Mouse (Mus musculus) left cerebral cortex, adult 2 months (tissue): Measurements from ENCODE around the gene Megf9. TPM values are rescaled to one million over a fixed set of nuclear protein-coding genes. Genes with fewer than 3 reads are reported as not detected.

ENCODE experiments used
- DNase-seq, 2 experiments: peaks; one replicate each; pipeline ENCODE4 v3.0.0; 2021 to 2022; ENCODE audit warnings: low spot score in 2 of 2, mixed read lengths in 1 of 2; ENCODE audit errors: extremely low spot score in 1 of 2
- H3K27ac ChIP-seq: fragments of 200-600 bp; 2 replicates; pipeline ENCODE4 v1.8.1; 2022
- H3K4me3 ChIP-seq: fragments of 200-600 bp; 2 replicates; pipeline ENCODE4 v1.8.1; 2022
- CTCF ChIP-seq: fragments of 200-600 bp; IDR thresholded peaks from 2 replicates; pipeline ENCODE4 v1.8.1; 2022; ENCODE audit warnings: antibody characterized with exemption, mild to moderate bottlenecking, moderate library complexity
- intact Hi-C: fragments of 180-260 bp; cut with DNase I; formaldehyde crosslinking; loops from one replicate; pipeline ENCODE4 v1.15.1; 2025
- total RNA-seq, 2 experiments: library from RNA; stranded (reverse); gene quantifications; 2 replicates each; pipeline ENCODE4 v1.2.3; 2021

Megf9 gene
- total RNA-seq, 2 experiments from 2014 or later, result 109 to 115 TPM

DNA sequence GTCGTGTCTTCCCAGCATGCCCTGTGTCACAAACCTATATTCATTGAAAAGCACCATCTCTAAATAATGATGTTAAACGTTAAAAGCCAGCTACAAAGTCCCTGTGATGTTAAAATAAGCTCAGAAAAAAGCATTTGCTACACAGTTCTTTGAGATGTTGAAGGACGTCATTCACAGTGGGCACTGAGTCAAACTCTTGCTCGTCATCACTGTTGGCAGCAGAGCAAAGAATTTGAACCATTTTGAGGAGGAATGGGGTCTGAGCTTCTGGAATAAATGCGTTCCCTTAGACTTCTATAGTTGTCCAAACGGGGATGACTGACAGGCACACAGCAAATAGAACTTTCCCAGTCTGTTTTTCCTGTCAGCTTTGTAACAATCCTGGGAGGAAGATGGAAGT is 5.9 kb upstream of the Megf9 start:
- Histone ChIP-seq H3K27ac (no peak overlapping the region), H3K4me3 (no peak overlapping the region)
- intact Hi-C loops, result no loop called here
- DNase-seq, result no peak
- no peak for TF ChIP-seq CTCF

DNA sequence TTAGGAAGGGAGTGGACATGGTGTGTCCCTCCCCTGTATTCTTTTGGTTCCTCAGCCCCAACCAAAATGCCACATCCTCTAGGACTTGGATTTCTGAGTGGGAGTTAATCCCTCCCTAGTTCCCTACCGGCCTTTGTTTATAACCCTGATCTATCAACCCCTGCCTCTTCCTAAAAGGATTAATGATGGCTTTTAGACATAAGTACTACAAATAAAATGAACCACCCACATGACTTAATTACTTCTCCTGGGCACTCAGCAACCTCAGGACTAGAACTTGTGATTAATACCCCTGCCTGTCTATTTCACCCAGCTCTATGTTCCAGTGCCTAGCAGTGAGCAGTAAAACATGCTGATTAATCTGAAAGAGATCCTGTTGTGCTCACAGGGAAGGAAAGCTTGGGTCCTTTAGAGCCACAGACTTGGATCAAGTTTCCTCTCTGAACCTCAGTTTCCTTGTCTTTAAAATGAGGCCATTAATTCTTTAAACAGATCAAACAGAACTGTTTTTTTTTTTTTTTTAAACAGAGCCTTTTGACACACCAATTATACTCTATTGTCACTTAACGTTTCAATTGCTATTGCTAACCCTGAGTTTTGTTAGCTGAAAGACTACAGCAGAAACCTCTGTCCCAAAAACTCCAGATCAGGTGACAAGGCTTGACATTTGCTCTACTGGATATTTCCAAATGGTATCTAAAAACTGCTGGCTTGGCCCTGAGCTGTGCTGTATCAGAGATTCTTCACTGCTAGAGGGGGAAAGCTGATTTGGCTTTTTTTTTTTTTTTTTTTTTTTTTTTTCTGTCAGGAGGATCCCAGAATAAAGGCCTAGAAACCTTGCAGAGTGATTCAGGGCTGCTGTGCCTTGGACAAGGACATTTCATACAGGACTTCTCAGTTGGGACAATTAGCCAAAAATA is 2.1 kb upstream of the Megf9 start:
- H3K4me3 ChIP-seq, result no peak overlapping the region
- TF ChIP-seq CTCF, result no peak
- intact Hi-C loops, result no loop called here
- no peak overlapping the region for H3K27ac ChIP-seq
- DNase-seq, result no peak

DNA sequence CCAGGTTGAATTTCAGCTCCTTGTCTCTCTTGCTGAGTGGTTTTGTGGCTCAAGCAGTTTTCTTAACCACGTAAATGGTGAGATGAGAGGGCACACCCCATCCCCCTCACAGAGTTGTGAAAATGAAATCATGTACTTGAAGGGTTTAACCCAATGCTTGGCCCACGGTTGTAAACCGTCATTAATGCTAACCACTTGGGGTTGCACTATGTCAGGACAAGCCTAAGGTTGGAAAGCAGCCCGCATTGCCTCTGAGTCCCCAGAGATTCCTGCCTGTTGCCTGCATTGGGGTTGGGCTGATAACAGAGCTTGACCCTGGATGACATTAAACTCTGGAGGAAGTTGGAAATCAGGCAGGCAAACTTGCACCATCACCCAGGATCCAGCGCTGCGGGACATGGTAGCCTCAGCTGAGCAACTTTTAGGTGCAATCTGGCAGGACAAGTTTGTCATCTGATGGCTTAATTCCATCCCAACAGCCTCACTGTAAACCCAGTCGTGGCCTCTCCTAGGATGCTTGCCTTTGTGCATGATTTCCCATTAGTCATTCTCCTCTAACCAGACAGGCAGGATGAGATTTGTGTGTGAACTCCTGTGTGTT is 1.0 kb upstream of the Megf9 start:
- DNase-seq, result peak in 1 of 2 experiments; percentile 17
- TF ChIP-seq CTCF, result no peak
- H3K4me3 ChIP-seq, result peak overlapping the region; percentile 97
- intact Hi-C loops, result loop anchor here (1.0 to 2.0 kb wide), 3 partner anchors 43 to 124 kb away; no protein-coding TSS in a partner anchor
- H3K27ac ChIP-seq, result peak overlapping the region; percentile 98

DNA sequence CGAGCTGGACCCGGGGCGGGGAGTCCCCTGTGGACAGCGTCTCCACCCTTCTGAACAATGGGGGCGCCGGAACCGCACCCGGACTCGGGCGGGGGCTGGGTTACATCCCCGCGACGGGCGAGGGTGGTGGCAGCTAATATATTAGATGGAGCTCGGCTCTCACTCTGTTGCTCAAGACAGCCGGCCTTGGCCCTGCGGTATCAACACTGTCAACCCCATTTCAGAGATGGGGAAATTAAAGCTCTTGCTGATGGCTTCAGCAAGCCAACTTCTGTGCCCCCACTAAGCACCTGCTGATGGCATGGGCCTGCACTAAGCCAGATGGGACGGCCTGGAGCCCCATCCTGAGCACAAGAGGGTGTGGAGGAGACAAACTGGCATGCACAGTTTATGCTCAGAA is 494 bp upstream of the Megf9 start:
- Histone ChIP-seq H3K27ac (peak overlapping the region; percentile 98), H3K4me3 (peak overlapping the region; percentile 97)
- no peak for DNase-seq
- intact Hi-C loops, result loop anchor here (1.0 to 2.0 kb wide), 3 partner anchors 44 to 123 kb away; no protein-coding TSS in a partner anchor
- no peak for TF ChIP-seq CTCF

DNA sequence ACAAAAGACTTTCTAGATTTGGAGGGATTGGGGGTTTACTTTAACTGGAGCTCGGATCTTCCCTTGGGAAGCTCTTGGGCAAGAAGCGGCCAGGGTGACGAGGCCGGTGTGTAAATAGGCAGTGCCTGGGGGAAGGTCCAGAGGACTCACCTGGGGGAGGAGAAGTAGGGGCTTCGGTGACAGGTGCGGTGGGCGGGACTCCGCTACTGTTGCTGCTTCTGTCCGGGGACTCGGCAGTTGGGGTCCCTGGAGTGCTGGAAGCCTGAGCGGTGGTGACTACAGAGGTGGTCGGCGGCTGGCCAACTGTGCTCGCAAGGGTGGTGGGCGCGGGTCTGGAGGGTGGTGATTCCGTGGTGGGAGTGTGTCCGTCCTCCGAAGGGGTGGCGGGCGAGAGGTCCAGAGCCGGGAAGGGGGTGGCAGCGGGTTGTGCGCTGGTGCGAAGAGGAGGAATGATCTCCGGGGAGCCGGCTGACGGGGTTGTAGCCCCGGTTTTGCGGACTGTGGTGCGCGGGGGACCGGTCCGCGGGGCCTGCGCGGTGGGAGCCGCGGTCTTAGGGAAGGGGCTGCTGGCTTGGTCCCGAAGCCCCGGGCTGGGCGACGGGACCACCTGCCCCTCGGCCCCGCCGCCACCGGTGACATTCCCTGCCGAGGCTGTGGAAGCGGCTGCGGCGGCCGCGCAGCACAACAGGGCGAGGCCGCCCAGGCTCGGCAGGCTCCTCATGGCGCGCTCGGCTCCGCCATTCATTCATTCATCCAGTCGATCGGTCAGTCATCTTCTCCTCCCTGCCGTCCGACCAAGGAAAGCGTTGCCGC is 511 bp downstream of the Megf9 start:
- H3K4me3 ChIP-seq, result peak overlapping the region; percentile 97
- intact Hi-C loops, result loop anchor here (2.0 kb wide), 1 partner anchor 83 kb away; no protein-coding TSS in a partner anchor
- H3K27ac ChIP-seq, result peak overlapping the region; percentile 95
- DNase-seq, result peak; percentile 43 to 54
- no peak for TF ChIP-seq CTCF

DNA sequence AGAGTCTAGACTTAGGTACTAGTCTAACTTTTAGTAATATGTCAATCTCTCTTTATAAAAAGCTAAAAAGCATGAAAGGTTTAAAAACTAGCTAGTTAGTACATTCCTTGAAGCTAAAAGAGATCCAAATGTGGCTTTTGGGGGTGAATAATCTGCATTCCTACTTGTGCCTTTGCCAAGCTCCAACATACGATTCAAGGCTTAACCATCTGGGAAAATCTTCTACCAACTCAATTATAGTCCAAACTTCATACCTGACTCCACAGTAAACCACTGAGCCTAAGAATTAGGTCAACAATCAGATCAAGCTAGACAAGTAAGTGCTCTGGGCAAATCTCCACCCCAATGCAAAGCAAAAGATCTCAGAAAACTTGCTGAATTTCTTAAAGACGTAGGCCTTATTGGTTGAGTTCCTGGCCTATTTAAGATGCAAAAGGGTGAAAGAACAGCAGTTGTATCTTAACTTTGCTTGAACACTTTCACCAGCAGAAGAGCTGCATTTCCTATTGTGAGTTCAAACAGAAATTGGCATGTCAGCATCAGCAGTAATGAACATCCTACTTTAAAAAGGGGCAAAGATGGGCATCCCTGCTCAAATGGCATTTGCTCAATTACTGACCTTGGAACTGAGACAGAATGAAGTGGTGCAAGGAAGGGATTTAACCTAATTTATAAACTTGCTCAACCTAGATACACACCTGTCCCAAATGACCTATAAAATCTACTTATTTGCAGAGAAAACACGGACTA is 1.6 kb downstream of the Megf9 start:
- H3K27ac ChIP-seq, result peak overlapping the region; percentile 16; the same call in 1 of the 2 replicates
- intact Hi-C loops, result no loop called here
- peak overlapping the region; percentile 97 for H3K4me3 ChIP-seq
- TF ChIP-seq CTCF, result no peak
- no peak for DNase-seq

GRCm38 (mm10) chr4:70531021-70531420 is 3.8 kb downstream of the Megf9 start:
- Histone ChIP-seq H3K4me3 (peak overlapping the region; percentile 8), H3K27ac (no peak overlapping the region)
- TF ChIP-seq CTCF, result no peak
- intact Hi-C loops, result no loop called here
- no peak for DNase-seq

DNA sequence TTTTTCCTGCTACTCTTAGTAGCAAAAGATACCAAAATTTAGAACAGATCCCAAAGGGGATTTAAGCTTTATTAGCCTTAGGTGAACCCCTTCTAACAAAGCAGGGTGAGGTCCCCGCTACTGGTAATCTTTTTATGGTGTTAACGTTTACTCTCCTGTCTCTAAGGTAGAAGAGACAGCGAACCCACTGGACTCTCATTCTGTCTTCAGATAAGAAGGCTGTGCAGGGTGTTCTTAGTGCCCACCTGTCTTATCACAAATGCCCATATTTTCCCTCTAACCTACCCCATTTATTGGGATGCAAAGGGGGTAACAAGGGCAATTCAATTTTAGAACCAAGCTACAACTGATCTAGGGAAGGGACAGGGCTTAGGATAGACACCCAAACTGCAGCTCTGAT is 6.2 kb downstream of the Megf9 start:
- no peak for DNase-seq
- TF ChIP-seq CTCF, result no peak
- H3K4me3 ChIP-seq, result no peak overlapping the region
- no peak overlapping the region for H3K27ac ChIP-seq
- intact Hi-C loops, result no loop called here

- no peak for TF ChIP-seq CTCF
- DNase-seq, result no peak
- intact Hi-C loops, result no loop called here
- Histone ChIP-seq H3K27ac (no peak overlapping the region; the same call in 1 of the 2 replicates), H3K4me3 (no peak overlapping the region)
Measured at GRCm38 (mm10) chr4:70523346-70523745, 11.4 kb downstream of the Megf9 start.

- intact Hi-C loops, result no loop called here
- Histone ChIP-seq H3K4me3 (no peak overlapping the region), H3K27ac (peak overlapping the region; percentile 3; the same call in 1 of the 2 replicates)
- TF ChIP-seq CTCF, result no peak
- no peak for DNase-seq
Measured at GRCm38 (mm10) chr4:70521506-70522292, 13.1 kb downstream of the Megf9 start.
